Mouse (Mus musculus): ENCODE results near the gene Chchd6. TPM values are rescaled to one million over a fixed set of nuclear protein-coding genes. Genes with fewer than 3 reads are reported as not detected.

Chchd6 gene
- polyA plus RNA-seq, 1 experiment from 2014 or later, result 42.7 TPM

DNA sequence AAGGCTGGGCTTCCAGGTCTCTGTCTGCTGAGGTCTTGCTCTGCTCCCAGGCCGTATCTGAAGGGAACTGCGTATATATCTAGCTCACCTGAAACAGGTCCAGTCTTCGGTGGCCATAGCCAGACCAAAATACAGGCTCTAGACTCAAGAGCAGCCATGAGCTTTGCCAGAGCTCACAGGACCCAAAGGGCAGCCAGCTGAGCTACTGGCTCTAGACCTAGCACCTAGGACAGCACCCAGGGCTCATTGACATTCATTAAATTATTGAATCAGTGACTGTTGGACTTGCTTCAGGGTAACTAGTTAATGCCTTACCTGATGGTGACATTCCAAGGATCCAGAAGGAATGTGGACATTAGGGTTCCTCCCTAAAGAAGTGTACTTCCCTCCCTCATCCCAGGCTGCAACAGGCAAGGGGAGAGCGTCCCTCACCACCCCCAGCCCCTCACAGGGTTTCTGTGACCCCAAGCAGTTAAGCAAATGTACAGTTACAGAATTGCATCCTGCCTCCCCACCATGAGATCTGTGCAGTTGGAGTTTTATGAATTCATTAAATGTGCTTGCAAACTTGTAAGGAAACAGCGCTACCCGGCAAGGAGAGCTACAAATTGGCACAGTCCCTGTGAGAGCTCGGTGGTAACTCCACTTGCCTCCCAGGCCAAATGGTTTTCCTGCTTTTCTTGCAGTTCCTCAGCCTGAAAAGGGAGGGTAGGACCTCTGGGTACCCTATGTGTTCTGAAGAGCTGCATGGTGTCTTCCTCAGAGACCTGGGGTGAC lies 19.3 kb upstream of the Chchd6 start:
- H3K4me2 ChIP-seq, result no peak overlapping the region
- WGBS, result 62% methylated on average over 7 of the region's 7 CpGs
- no peaks in the 10 kb centered on the region for H3K27me3 ChIP-seq (replicated peaks)
- no peak overlapping the region for H3K4me3 ChIP-seq (replicated peaks)
- H3K27ac ChIP-seq, result no peak overlapping the region
- no peak overlapping the region for H3K9ac ChIP-seq
- peaks cover 5% of the 10 kb centered on the region; the same call in 1 of the 2 replicates for H3K4me1 ChIP-seq
- H3K9me3 ChIP-seq, result no peaks in the 10 kb centered on the region
- no peak for ATAC-seq (ENCODE audit: insufficient read depth, low FRiP score, low read depth)
- H3K36me3 ChIP-seq, result no peaks in the 10 kb centered on the region

DNA sequence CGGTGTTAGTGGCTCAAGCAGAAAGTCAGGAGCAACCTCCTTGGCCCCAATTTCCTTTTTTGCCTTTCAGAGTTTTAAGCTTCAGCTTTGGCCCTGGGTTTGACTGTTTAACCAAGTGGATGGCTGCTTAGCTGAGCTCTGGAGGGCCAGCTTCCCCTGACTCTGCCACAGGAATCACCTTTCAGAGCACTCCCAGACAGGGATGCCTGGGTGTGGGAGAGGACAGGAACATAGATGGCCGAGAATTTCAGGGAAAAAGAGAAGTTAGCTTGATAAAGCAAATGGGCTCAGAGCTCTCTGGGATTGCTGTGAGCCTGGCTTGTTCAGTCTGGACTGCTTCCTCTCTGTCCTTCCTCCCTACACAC lies 18.6 kb upstream of the Chchd6 start:
- H3K27ac ChIP-seq, result 0 out of 2 replicates have a peak overlapping the region, but pooled peaks have one; percentile 4
- no peak overlapping the region for H3K4me2 ChIP-seq
- H3K27me3 ChIP-seq (replicated peaks), result no peaks in the 10 kb centered on the region
- no peaks in the 10 kb centered on the region for H3K36me3 ChIP-seq
- H3K4me1 ChIP-seq, result peaks cover 5% of the 10 kb centered on the region; the same call in 1 of the 2 replicates
- no peak overlapping the region for H3K4me3 ChIP-seq (replicated peaks)
- 11% methylated on average over 2 of the region's 2 CpGs for WGBS
- no peaks in the 10 kb centered on the region for H3K9me3 ChIP-seq
- no peak overlapping the region for H3K9ac ChIP-seq
- ATAC-seq (ENCODE audit: insufficient read depth, low FRiP score, low read depth), result no peak

DNA sequence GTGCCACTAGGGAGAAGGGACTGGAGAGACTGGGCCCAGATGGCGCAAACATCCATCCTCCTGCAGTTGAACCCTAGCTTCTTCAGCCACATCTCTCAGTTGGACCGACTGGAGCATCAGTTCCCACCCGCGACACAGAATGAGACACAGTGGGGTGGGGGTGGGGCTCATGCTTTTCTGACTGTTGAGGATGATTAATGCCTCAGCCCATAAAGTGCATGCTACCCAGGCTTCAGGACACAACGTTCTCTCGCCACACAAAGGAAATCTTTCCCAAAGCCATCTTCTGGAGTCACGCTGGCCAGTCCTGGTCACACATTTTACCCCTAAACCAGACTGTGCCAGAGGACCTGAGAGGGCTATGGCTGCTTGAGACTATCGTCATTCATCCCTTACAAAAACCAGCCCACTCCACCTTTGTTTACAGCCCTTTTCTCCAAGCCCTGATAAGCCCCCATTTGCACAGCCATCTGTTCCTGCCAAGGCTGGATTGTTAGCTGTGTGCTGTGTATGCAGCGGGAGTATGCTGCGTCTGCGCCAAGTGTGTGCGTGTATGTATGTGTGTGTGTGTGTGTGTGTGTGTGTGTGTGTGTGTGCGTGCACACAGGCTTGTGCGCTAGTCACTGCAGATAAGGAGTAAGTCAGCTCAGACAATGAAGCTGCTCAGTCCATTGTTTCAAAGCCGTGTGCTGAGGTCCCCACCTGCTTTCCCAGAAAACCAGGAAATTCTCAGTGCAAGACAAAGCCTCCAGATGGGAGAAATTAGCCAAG lies 18.1 kb upstream of the Chchd6 start:
- H3K36me3 ChIP-seq, result no peaks in the 10 kb centered on the region
- H3K9ac ChIP-seq, result no peak overlapping the region
- WGBS, result 31% methylated on average over 15 of the region's 15 CpGs
- no peak overlapping the region for H3K4me3 ChIP-seq (replicated peaks)
- no peak overlapping the region for H3K4me2 ChIP-seq
- no peaks in the 10 kb centered on the region for H3K27me3 ChIP-seq (replicated peaks)
- H3K27ac ChIP-seq, result 0 out of 2 replicates have a peak overlapping the region, but pooled peaks have one; percentile 4
- no peaks in the 10 kb centered on the region for H3K9me3 ChIP-seq
- peak; percentile 68 for ATAC-seq (ENCODE audit: insufficient read depth, low FRiP score, low read depth)
- H3K4me1 ChIP-seq, result peaks cover 5% of the 10 kb centered on the region; the same call in 1 of the 2 replicates

DNA sequence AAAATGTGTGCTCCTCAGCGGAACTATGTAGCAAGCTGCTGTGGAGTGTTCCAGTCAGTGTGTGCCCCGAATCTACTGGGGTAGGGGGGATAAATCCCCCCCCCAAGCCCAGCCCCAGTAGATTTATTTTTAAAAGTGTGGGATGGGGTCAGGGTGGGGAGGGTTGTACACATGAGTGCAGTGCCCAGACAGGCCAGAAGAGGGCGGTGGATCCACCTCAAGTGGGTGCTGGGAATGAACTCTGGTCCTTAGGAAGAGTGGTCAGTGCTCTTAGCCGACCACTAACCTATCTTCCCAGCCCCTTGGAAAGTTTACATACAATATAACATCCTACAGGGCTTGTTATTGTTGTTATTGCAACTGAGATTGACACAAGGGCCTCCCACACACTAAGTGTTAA lies 12.5 kb upstream of the Chchd6 start:
- Histone ChIP-seq H3K27ac (no peak overlapping the region), H3K9me3 (no peaks in the 10 kb centered on the region), H3K27me3 (replicated peaks) (no peaks in the 10 kb centered on the region), H3K4me2 (no peak overlapping the region), H3K36me3 (no peaks in the 10 kb centered on the region), H3K4me1 (no peaks in the 10 kb centered on the region), H3K9ac (no peak overlapping the region), H3K4me3 (replicated peaks) (no peak overlapping the region)
- WGBS, result 48% methylated on average over 4 of the region's 4 CpGs
- no peak for ATAC-seq (ENCODE audit: insufficient read depth, low FRiP score, low read depth)

DNA sequence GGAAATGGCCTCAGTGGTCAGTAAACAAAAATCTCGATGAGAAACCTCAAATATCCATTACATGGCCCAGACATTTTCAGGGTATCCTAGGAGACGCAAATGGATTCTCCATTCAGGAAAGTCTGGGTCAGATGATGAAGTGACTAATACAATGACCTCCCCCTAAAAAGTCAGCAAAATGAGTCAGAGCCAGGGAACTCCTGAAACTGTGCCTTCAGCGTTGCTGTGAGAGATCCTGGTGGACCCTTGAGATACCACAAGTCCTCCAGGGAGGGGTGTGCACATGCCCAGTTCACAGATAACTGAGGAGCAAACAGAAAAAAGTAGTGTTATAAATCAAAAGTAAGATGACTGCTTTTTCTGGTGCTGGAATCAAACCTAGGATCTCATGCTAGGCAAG lies 10.6 kb upstream of the Chchd6 start:
- 52% methylated on average over 3 of the region's 3 CpGs for WGBS
- Histone ChIP-seq H3K27me3 (replicated peaks) (no peaks in the 10 kb centered on the region), H3K36me3 (no peaks in the 10 kb centered on the region), H3K27ac (no peak overlapping the region), H3K9me3 (no peaks in the 10 kb centered on the region), H3K4me2 (no peak overlapping the region), H3K9ac (no peak overlapping the region), H3K4me3 (replicated peaks) (no peak overlapping the region), H3K4me1 (no peaks in the 10 kb centered on the region)
- ATAC-seq (ENCODE audit: insufficient read depth, low FRiP score, low read depth), result no peak

DNA sequence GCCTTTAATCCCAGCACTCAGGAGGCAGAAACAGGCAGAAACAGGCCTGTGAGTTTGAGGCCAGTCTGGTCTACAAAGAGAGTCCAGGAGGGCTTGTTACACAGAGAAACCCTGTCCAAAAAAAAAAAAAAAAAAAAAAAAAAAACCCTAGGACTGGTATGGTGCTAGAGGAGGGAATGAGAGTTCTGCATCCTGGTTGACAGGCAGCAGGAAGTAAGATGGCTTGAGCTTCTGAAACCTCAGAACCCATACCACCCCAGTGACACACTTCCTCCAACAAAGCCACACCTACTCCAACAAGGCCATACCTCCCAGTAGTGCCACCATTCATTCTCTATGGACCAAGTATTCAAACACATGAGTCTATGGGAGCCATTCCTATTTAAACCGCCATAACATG lies 1.1 kb upstream of the Chchd6 start:
- H3K27me3 ChIP-seq (replicated peaks), result no peaks in the 10 kb centered on the region
- no peaks in the 10 kb centered on the region for H3K9me3 ChIP-seq
- no peak for ATAC-seq (ENCODE audit: insufficient read depth, low FRiP score, low read depth)
- H3K4me3 ChIP-seq (replicated peaks), result no peak overlapping the region
- no peaks in the 10 kb centered on the region for H3K36me3 ChIP-seq
- H3K27ac ChIP-seq, result no peak overlapping the region
- H3K9ac ChIP-seq, result no peak overlapping the region
- 87% methylated on average over 1 of the region's 1 CpGs for WGBS
- peaks cover 2% of the 10 kb centered on the region; the same call in 1 of the 2 replicates for H3K4me1 ChIP-seq
- no peak overlapping the region for H3K4me2 ChIP-seq

DNA sequence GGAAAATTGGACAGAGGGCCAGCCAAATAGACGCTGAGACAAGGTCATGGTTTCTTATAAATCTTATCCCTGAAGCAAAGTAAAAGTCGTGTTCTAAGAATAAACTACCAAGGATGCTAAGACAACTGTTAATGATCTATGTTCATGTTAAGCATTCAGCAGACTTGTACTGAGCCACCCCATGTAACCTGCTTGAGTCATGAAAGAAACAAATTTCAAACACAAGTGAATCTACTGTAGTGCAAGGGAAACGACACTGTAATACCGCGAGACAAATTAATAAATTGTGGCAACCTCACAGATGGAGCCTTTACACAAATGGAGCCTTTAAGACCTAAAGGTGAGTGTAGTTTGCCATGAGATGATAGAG lies 310 bp upstream of the Chchd6 start:
- Histone ChIP-seq H3K4me3 (replicated peaks) (peak overlapping the region; percentile 83; the same call in 1 of the 2 replicates), H3K27ac (no peak overlapping the region), H3K27me3 (replicated peaks) (no peaks in the 10 kb centered on the region), H3K9ac (no peak overlapping the region), H3K9me3 (no peaks in the 10 kb centered on the region), H3K4me2 (peak overlapping the region; percentile 84), H3K36me3 (no peaks in the 10 kb centered on the region), H3K4me1 (peaks cover 2% of the 10 kb centered on the region; the same call in 1 of the 2 replicates)
- ATAC-seq (ENCODE audit: insufficient read depth, low FRiP score, low read depth), result no peak
- 28% methylated on average over 5 of the region's 5 CpGs for WGBS

DNA sequence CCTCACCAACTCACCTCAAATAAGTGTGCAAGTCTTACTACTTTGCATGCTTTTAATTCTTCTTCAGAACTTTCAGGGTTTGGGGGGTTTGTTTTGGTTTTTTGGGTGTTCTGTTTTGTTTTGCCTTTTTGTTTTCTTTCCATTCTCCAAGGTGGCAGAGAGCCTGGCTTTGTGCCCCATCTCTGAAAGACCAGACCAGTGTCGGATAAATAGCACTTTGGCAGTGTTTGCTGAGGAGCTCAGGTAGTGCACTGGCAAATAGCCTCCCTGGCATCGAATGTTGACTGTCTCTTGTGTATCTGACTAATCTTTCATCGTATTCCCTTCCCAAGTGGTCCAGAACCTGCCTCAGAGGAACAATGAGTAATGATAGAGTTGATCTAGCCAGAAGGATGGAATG lies 3.4 kb downstream of the Chchd6 start:
- H3K9me3 ChIP-seq, result no peaks in the 10 kb centered on the region
- H3K36me3 ChIP-seq, result no peaks in the 10 kb centered on the region
- H3K4me1 ChIP-seq, result peaks cover 2% of the 10 kb centered on the region; the same call in 1 of the 2 replicates
- no peak overlapping the region for H3K4me2 ChIP-seq
- ATAC-seq (ENCODE audit: insufficient read depth, low FRiP score, low read depth), result no peak
- WGBS, result 76% methylated on average over 3 of the region's 3 CpGs
- H3K9ac ChIP-seq, result no peak overlapping the region
- H3K27me3 ChIP-seq (replicated peaks), result no peaks in the 10 kb centered on the region
- H3K4me3 ChIP-seq (replicated peaks), result no peak overlapping the region
- no peak overlapping the region for H3K27ac ChIP-seq

DNA sequence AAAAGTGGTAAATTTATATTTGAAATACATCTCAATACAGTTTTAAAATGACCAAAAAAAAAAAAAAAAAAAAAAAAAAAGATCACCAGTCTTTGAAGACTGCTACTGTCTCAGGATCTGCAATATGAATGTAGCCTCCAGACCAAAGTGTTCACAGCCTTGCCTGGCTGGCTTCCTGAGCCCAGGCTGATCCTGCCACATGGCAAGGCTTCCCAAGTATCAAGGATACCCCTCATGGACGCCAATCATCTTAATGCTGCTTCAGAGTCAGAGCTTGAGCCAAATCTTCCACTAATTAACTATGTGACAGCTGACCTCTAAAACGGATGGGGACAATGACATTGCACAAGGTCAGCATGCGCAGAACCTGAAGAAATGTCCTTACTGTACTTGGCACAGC lies 3.9 kb downstream of the Chchd6 start:
- Histone ChIP-seq H3K4me1 (peaks cover 2% of the 10 kb centered on the region; the same call in 1 of the 2 replicates), H3K9me3 (no peaks in the 10 kb centered on the region), H3K27ac (no peak overlapping the region), H3K9ac (no peak overlapping the region), H3K4me3 (replicated peaks) (no peak overlapping the region), H3K36me3 (no peaks in the 10 kb centered on the region), H3K27me3 (replicated peaks) (no peaks in the 10 kb centered on the region), H3K4me2 (no peak overlapping the region)
- no peak for ATAC-seq (ENCODE audit: insufficient read depth, low FRiP score, low read depth)
- 78% methylated on average over 3 of the region's 3 CpGs for WGBS

DNA sequence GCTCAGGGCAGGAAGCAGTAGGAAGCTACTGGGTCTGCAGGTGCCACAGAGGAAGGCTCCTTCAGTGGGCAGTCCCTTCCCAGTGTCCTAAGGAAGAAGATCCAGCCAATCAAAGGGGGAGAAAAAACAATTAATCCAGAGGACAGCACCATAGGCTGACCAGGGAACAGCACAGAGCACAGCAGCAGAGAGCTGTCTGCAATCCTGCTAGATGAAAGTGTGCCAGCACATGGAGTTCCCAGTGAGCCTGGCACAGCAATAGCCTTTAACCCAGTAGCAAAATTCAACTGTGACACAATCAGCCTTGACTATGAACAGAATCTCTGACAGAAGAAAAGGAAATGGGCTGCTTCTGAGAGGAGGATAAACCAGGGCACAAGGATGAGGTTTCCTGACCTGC lies 9.8 kb downstream of the Chchd6 start:
- Histone ChIP-seq H3K4me2 (no peak overlapping the region), H3K36me3 (no peaks in the 10 kb centered on the region), H3K4me1 (no peaks in the 10 kb centered on the region), H3K9me3 (no peaks in the 10 kb centered on the region), H3K9ac (no peak overlapping the region), H3K4me3 (replicated peaks) (no peak overlapping the region), H3K27ac (no peak overlapping the region), H3K27me3 (replicated peaks) (no peaks in the 10 kb centered on the region)
- ATAC-seq (ENCODE audit: insufficient read depth, low FRiP score, low read depth), result no peak

DNA sequence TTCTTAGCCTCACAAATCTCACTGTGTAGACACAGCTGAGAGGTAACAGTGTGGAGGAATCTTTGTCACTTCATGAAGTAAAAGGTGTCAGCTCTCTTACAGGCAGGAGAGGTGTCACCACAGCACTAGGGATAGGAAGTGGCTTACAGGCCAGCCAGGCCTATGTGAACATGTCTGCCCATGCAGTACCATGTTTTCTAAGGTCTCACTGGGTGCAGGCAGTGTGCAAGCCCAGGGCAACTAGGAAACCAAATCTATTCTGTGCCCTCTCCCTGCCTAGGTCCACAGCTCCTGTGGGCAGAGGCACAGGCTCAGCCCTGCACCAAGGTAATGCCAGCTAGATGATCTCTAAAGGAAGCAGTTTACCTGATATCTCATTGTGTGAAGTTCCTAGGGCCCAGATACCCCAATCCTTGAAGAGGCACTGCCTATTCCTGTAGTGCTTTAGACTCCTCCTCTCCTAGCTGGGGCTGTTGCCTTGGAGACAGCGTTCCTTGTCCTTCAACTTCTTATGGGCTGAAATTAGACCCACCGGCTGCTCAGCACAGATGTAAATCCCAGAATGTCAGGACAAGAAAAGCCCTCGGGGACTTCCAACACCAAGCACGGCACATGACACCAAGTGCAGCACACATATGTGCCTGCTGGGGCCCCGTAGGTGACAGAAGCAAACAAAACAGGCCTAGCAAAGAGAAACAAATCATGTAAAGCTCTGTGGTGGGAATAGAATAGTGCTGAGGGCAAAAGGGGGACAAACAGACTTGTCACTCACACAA lies 10.6 kb downstream of the Chchd6 start:
- ATAC-seq (ENCODE audit: insufficient read depth, low FRiP score, low read depth), result no peak
- no peaks in the 10 kb centered on the region for H3K27me3 ChIP-seq (replicated peaks)
- WGBS, result 37% methylated on average over 5 of the region's 5 CpGs

DNA sequence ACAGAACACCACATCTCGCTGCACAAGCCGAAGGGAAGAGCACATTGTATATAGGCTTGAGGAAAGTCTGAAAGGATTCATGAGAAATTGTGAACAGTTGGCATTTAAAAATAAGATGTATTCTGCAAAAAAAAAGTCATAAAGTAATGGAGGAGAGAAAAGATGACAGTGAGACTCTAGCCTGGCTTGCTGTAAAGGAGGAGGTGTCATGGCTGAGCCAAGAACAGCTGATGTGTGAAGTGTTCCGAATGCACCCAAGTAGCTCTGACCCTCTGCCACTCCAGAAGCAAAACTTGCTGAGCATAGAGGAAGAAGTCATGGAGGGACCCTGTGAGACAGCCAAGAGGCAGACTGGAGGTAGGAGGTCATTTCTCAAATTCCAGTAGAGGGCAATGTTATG lies 12.3 kb downstream of the Chchd6 start:
- Histone ChIP-seq H3K27me3 (replicated peaks) (no peaks in the 10 kb centered on the region), H3K4me2 (no peak overlapping the region), H3K27ac (no peak overlapping the region), H3K9ac (no peak overlapping the region), H3K9me3 (no peaks in the 10 kb centered on the region), H3K36me3 (no peaks in the 10 kb centered on the region), H3K4me3 (replicated peaks) (no peak overlapping the region), H3K4me1 (no peaks in the 10 kb centered on the region)
- no peak for ATAC-seq (ENCODE audit: insufficient read depth, low FRiP score, low read depth)
- 85% methylated on average over 3 of the region's 3 CpGs for WGBS

More for the DNA sequence above, 10.6 kb downstream of the Chchd6 start:
- H3K9ac ChIP-seq, result no peak overlapping the region
- H3K4me1 ChIP-seq, result no peaks in the 10 kb centered on the region
- no peaks in the 10 kb centered on the region for H3K36me3 ChIP-seq
- no peak overlapping the region for H3K4me2 ChIP-seq
- no peak overlapping the region for H3K4me3 ChIP-seq (replicated peaks)
- H3K9me3 ChIP-seq, result no peaks in the 10 kb centered on the region
- H3K27ac ChIP-seq, result no peak overlapping the region
